Mouse (Mus musculus): ENCODE results near the gene Col11a2. TPM values are rescaled to one million over a fixed set of nuclear protein-coding genes. Genes with fewer than 3 reads are reported as not detected.
A peak's percentile ranks its signal among the peaks of the same experiment; 100 is the strongest.
"Not testable (repeated sequence)": the region's sequence is repeated elsewhere in the genome, so short reads cannot be mapped to it uniquely, and the experiment has no call there.

Col11a2 gene
- polyA plus RNA-seq, 1 experiment from 2014 or later: 0.91 TPM

- not testable (repeated sequence) for H3K36me3 ChIP-seq (ENCODE audit: control insufficient read depth, insufficient read depth, low read length); H3K9me3 ChIP-seq (ENCODE audit: control insufficient read depth, low read length); DNase-seq (ENCODE audit: low spot score); H3K27ac ChIP-seq (ENCODE audit: low read depth, low read length); H3K4me1 ChIP-seq (replicated peaks; ENCODE audit: control insufficient read depth, insufficient read depth, low read length); H3K4me3 ChIP-seq (ENCODE audit: low read depth, low read length); H3K9ac ChIP-seq (ENCODE audit: low read depth, low read length); ATAC-seq (ENCODE audit: low FRiP score); H3K4me2 ChIP-seq (replicated peaks; ENCODE audit: low read depth, low read length)
- peaks cover 18% of the 10 kb centered on the region for H3K27me3 ChIP-seq (ENCODE audit: control insufficient read depth, insufficient read depth, low read length)
- 52% methylated on average over 2 of the region's 2 CpGs for WGBS
These were observed 38.4 kb upstream of the Col11a2 start for GRCm38 (mm10) chr17:34000796-34001195.

GRCm38 (mm10) chr17:34003426-34003825 lies 35.8 kb upstream of the Col11a2 start:
- Histone ChIP-seq H3K27me3 (ENCODE audit: control insufficient read depth, insufficient read depth, low read length) (peaks cover 18% of the 10 kb centered on the region), H3K9me3 (ENCODE audit: control insufficient read depth, low read length) (no peaks in the 10 kb centered on the region), H3K4me3 (ENCODE audit: low read depth, low read length) (no peak overlapping the region), H3K36me3 (ENCODE audit: control insufficient read depth, insufficient read depth, low read length) (no peaks in the 10 kb centered on the region), H3K27ac (ENCODE audit: low read depth, low read length) (no peak overlapping the region), H3K4me2 (replicated peaks; ENCODE audit: low read depth, low read length) (no peak overlapping the region), H3K4me1 (replicated peaks; ENCODE audit: control insufficient read depth, insufficient read depth, low read length) (no peaks in the 10 kb centered on the region), H3K9ac (ENCODE audit: low read depth, low read length) (no peak overlapping the region)
- ATAC-seq (ENCODE audit: low FRiP score) (no peak), DNase-seq (ENCODE audit: low spot score) (peak; percentile 77)
- 5% methylated on average over 5 of the region's 5 CpGs for WGBS

GRCm38 (mm10) chr17:34006570-34006969 lies 32.7 kb upstream of the Col11a2 start:
- no peak for DNase-seq (ENCODE audit: low spot score)
- H3K4me2 ChIP-seq (replicated peaks; ENCODE audit: low read depth, low read length): no peak overlapping the region
- no peak overlapping the region for H3K4me3 ChIP-seq (ENCODE audit: low read depth, low read length)
- no peaks in the 10 kb centered on the region for H3K9me3 ChIP-seq (ENCODE audit: control insufficient read depth, low read length)
- 58% methylated on average over 2 of the region's 2 CpGs for WGBS
- H3K9ac ChIP-seq (ENCODE audit: low read depth, low read length): no peak overlapping the region
- no peak overlapping the region for H3K27ac ChIP-seq (ENCODE audit: low read depth, low read length)
- H3K4me1 ChIP-seq (replicated peaks; ENCODE audit: control insufficient read depth, insufficient read depth, low read length): no peaks in the 10 kb centered on the region
- H3K27me3 ChIP-seq (ENCODE audit: control insufficient read depth, insufficient read depth, low read length): no peaks in the 10 kb centered on the region
- no peak for ATAC-seq (ENCODE audit: low FRiP score)
- H3K36me3 ChIP-seq (ENCODE audit: control insufficient read depth, insufficient read depth, low read length): no peaks in the 10 kb centered on the region

- Histone ChIP-seq H3K9me3 (ENCODE audit: control insufficient read depth, low read length) (no peaks in the 10 kb centered on the region), H3K36me3 (ENCODE audit: control insufficient read depth, insufficient read depth, low read length) (no peaks in the 10 kb centered on the region), H3K4me2 (replicated peaks; ENCODE audit: low read depth, low read length) (no peak overlapping the region), H3K4me1 (replicated peaks; ENCODE audit: control insufficient read depth, insufficient read depth, low read length) (no peaks in the 10 kb centered on the region), H3K4me3 (ENCODE audit: low read depth, low read length) (no peak overlapping the region), H3K27ac (ENCODE audit: low read depth, low read length) (no peak overlapping the region), H3K9ac (ENCODE audit: low read depth, low read length) (no peak overlapping the region), H3K27me3 (ENCODE audit: control insufficient read depth, insufficient read depth, low read length) (no peaks in the 10 kb centered on the region)
- 76% methylated on average over 5 of the region's 5 CpGs for WGBS
- ATAC-seq (ENCODE audit: low FRiP score) (no peak), DNase-seq (ENCODE audit: low spot score) (no peak)
These were observed 29.1 kb upstream of the Col11a2 start for GRCm38 (mm10) chr17:34010156-34010555.

- ATAC-seq (ENCODE audit: low FRiP score) (no peak), DNase-seq (ENCODE audit: low spot score) (no peak)
- Histone ChIP-seq H3K27ac (ENCODE audit: low read depth, low read length) (no peak overlapping the region), H3K36me3 (ENCODE audit: control insufficient read depth, insufficient read depth, low read length) (no peaks in the 10 kb centered on the region), H3K9me3 (ENCODE audit: control insufficient read depth, low read length) (no peaks in the 10 kb centered on the region), H3K4me2 (replicated peaks; ENCODE audit: low read depth, low read length) (no peak overlapping the region), H3K4me3 (ENCODE audit: low read depth, low read length) (no peak overlapping the region), H3K4me1 (replicated peaks; ENCODE audit: control insufficient read depth, insufficient read depth, low read length) (no peaks in the 10 kb centered on the region), H3K9ac (ENCODE audit: low read depth, low read length) (no peak overlapping the region), H3K27me3 (ENCODE audit: control insufficient read depth, insufficient read depth, low read length) (no peaks in the 10 kb centered on the region)
- 96% methylated on average over 8 of the region's 8 CpGs for WGBS
These were observed 25.8 kb upstream of the Col11a2 start for GRCm38 (mm10) chr17:34013436-34013835.

- Histone ChIP-seq H3K9ac (ENCODE audit: low read depth, low read length) (no peak overlapping the region), H3K9me3 (ENCODE audit: control insufficient read depth, low read length) (peaks cover 6% of the 10 kb centered on the region; the same call in 1 of the 2 replicates), H3K36me3 (ENCODE audit: control insufficient read depth, insufficient read depth, low read length) (peaks cover 26% of the 10 kb centered on the region), H3K4me3 (ENCODE audit: low read depth, low read length) (no peak overlapping the region), H3K27ac (ENCODE audit: low read depth, low read length) (no peak overlapping the region), H3K27me3 (ENCODE audit: control insufficient read depth, insufficient read depth, low read length) (no peaks in the 10 kb centered on the region), H3K4me1 (replicated peaks; ENCODE audit: control insufficient read depth, insufficient read depth, low read length) (peaks cover 15% of the 10 kb centered on the region), H3K4me2 (replicated peaks; ENCODE audit: low read depth, low read length) (no peak overlapping the region)
- DNase-seq (ENCODE audit: low spot score): no peak
- WGBS: 95% methylated on average over 23 of the region's 23 CpGs
- ATAC-seq (ENCODE audit: low FRiP score): no peak
These were observed 17.5 kb upstream of the Col11a2 start for GRCm38 (mm10) chr17:34021539-34022413.

GRCm38 (mm10) chr17:34022414-34022783 lies 16.8 kb upstream of the Col11a2 start:
- Histone ChIP-seq H3K27me3 (ENCODE audit: control insufficient read depth, insufficient read depth, low read length) (no peaks in the 10 kb centered on the region), H3K4me1 (replicated peaks; ENCODE audit: control insufficient read depth, insufficient read depth, low read length) (peaks cover 19% of the 10 kb centered on the region), H3K27ac (ENCODE audit: low read depth, low read length) (no peak overlapping the region), H3K4me2 (replicated peaks; ENCODE audit: low read depth, low read length) (no peak overlapping the region), H3K9me3 (ENCODE audit: control insufficient read depth, low read length) (peaks cover 6% of the 10 kb centered on the region; the same call in 1 of the 2 replicates), H3K9ac (ENCODE audit: low read depth, low read length) (no peak overlapping the region), H3K36me3 (ENCODE audit: control insufficient read depth, insufficient read depth, low read length) (peaks cover 26% of the 10 kb centered on the region), H3K4me3 (ENCODE audit: low read depth, low read length) (no peak overlapping the region)
- 89% methylated on average over 14 of the region's 14 CpGs for WGBS
- DNase-seq (ENCODE audit: low spot score) (no peak), ATAC-seq (ENCODE audit: low FRiP score) (no peak)

- Histone ChIP-seq H3K9me3 (ENCODE audit: control insufficient read depth, low read length) (peaks cover 6% of the 10 kb centered on the region; the same call in 1 of the 2 replicates), H3K9ac (ENCODE audit: low read depth, low read length) (no peak overlapping the region), H3K4me2 (replicated peaks; ENCODE audit: low read depth, low read length) (no peak overlapping the region), H3K36me3 (ENCODE audit: control insufficient read depth, insufficient read depth, low read length) (peaks cover 26% of the 10 kb centered on the region), H3K27ac (ENCODE audit: low read depth, low read length) (no peak overlapping the region), H3K4me3 (ENCODE audit: low read depth, low read length) (0 out of 2 replicates have a peak overlapping the region, but pooled peaks have one; percentile 6), H3K27me3 (ENCODE audit: control insufficient read depth, insufficient read depth, low read length) (no peaks in the 10 kb centered on the region), H3K4me1 (replicated peaks; ENCODE audit: control insufficient read depth, insufficient read depth, low read length) (peaks cover 19% of the 10 kb centered on the region)
- DNase-seq (ENCODE audit: low spot score) (no peak), ATAC-seq (ENCODE audit: low FRiP score) (no peak)
- 94% methylated on average over 20 of the region's 20 CpGs for WGBS
These were observed 16.2 kb upstream of the Col11a2 start for GRCm38 (mm10) chr17:34022987-34023386.

GRCm38 (mm10) chr17:34023678-34024077 lies 15.6 kb upstream of the Col11a2 start:
- WGBS: 64% methylated on average over 9 of the region's 9 CpGs
- H3K27ac ChIP-seq (ENCODE audit: low read depth, low read length): peak overlapping the region; percentile 94
- H3K9ac ChIP-seq (ENCODE audit: low read depth, low read length): peak overlapping the region; percentile 76

More at GRCm38 (mm10) chr17:34023678-34024077, 15.6 kb upstream of the Col11a2 start:
- peaks cover 6% of the 10 kb centered on the region; the same call in 1 of the 2 replicates for H3K9me3 ChIP-seq (ENCODE audit: control insufficient read depth, low read length)
- ATAC-seq (ENCODE audit: low FRiP score): no peak
- H3K4me2 ChIP-seq (replicated peaks; ENCODE audit: low read depth, low read length): peak overlapping the region; percentile 93
- peak overlapping the region; percentile 57 for H3K4me3 ChIP-seq (ENCODE audit: low read depth, low read length)
- H3K4me1 ChIP-seq (replicated peaks; ENCODE audit: control insufficient read depth, insufficient read depth, low read length): peaks cover 22% of the 10 kb centered on the region
- DNase-seq (ENCODE audit: low spot score): no peak
- H3K36me3 ChIP-seq (ENCODE audit: control insufficient read depth, insufficient read depth, low read length): peaks cover 26% of the 10 kb centered on the region
- H3K27me3 ChIP-seq (ENCODE audit: control insufficient read depth, insufficient read depth, low read length): no peaks in the 10 kb centered on the region

Measured in hindbrain, embryonic 11.5 days (tissue).